Mouse (Mus musculus): ENCODE results near the gene Fam168b. TPM values are rescaled to one million over a fixed set of nuclear protein-coding genes. Genes with fewer than 3 reads are reported as not detected.

The Fam168b gene
- polyA plus RNA-seq, 1 experiment from 2014 or later, result 83.2 TPM

- H3K9ac ChIP-seq (replicated peaks; ENCODE audit: low read length), result no peak overlapping the region
- H3K27me3 ChIP-seq (ENCODE audit: insufficient read depth, low read length), result no peaks in the 10 kb centered on the region
- no peak overlapping the region for H3K4me2 ChIP-seq (replicated peaks; ENCODE audit: low read depth, low read length)
- no peaks in the 10 kb centered on the region for H3K4me1 ChIP-seq (ENCODE audit: insufficient read depth, low read length)
- H3K36me3 ChIP-seq (ENCODE audit: insufficient read depth, low read length), result peaks cover 61% of the 10 kb centered on the region
- H3K4me3 ChIP-seq (ENCODE audit: low read length), result no peak overlapping the region
- 94% methylated on average over 7 of the region's 7 CpGs for WGBS
- no peak for ATAC-seq (ENCODE audit: low FRiP score, low TSS enrichment)
- no peak overlapping the region for H3K27ac ChIP-seq (ENCODE audit: low read length)
- 0 out of 2 replicates have a peak, but pooled peaks cover 3% of the 10 kb centered on the region for H3K9me3 ChIP-seq (ENCODE audit: low read length)
Observed at GRCm38 (mm10) chr1:34822746-34823145, 20.1 kb downstream of the Fam168b start.

- Histone ChIP-seq H3K4me2 (replicated peaks; ENCODE audit: low read depth, low read length) (no peak overlapping the region), H3K4me3 (ENCODE audit: low read length) (no peak overlapping the region), H3K27me3 (ENCODE audit: insufficient read depth, low read length) (no peaks in the 10 kb centered on the region), H3K9me3 (ENCODE audit: low read length) (0 out of 2 replicates have a peak, but pooled peaks cover 3% of the 10 kb centered on the region), H3K36me3 (ENCODE audit: insufficient read depth, low read length) (peaks cover 66% of the 10 kb centered on the region), H3K4me1 (ENCODE audit: insufficient read depth, low read length) (no peaks in the 10 kb centered on the region), H3K9ac (replicated peaks; ENCODE audit: low read length) (no peak overlapping the region), H3K27ac (ENCODE audit: low read length) (no peak overlapping the region)
- no peak for ATAC-seq (ENCODE audit: low FRiP score, low TSS enrichment)
- WGBS, result 89% methylated on average over 7 of the region's 7 CpGs
Observed at GRCm38 (mm10) chr1:34822003-34822402, 20.9 kb downstream of the Fam168b start.

GRCm38 (mm10) chr1:34821411-34821810 lies 21.5 kb downstream of the Fam168b start:
- 93% methylated on average over 2 of the region's 2 CpGs for WGBS
- Histone ChIP-seq H3K9me3 (ENCODE audit: low read length) (0 out of 2 replicates have a peak, but pooled peaks cover 3% of the 10 kb centered on the region), H3K27ac (ENCODE audit: low read length) (no peak overlapping the region), H3K4me2 (replicated peaks; ENCODE audit: low read depth, low read length) (no peak overlapping the region), H3K4me3 (ENCODE audit: low read length) (no peak overlapping the region), H3K9ac (replicated peaks; ENCODE audit: low read length) (no peak overlapping the region), H3K27me3 (ENCODE audit: insufficient read depth, low read length) (no peaks in the 10 kb centered on the region), H3K4me1 (ENCODE audit: insufficient read depth, low read length) (no peaks in the 10 kb centered on the region), H3K36me3 (ENCODE audit: insufficient read depth, low read length) (peaks cover 66% of the 10 kb centered on the region)
- ATAC-seq (ENCODE audit: low FRiP score, low TSS enrichment), result no peak

- Histone ChIP-seq H3K4me2 (replicated peaks; ENCODE audit: low read depth, low read length) (no peak overlapping the region), H3K4me1 (ENCODE audit: insufficient read depth, low read length) (no peaks in the 10 kb centered on the region), H3K27ac (ENCODE audit: low read length) (no peak overlapping the region), H3K27me3 (ENCODE audit: insufficient read depth, low read length) (no peaks in the 10 kb centered on the region), H3K36me3 (ENCODE audit: insufficient read depth, low read length) (peaks cover 77% of the 10 kb centered on the region), H3K4me3 (ENCODE audit: low read length) (no peak overlapping the region), H3K9me3 (ENCODE audit: low read length) (0 out of 2 replicates have a peak, but pooled peaks cover 3% of the 10 kb centered on the region), H3K9ac (replicated peaks; ENCODE audit: low read length) (no peak overlapping the region)
- 92% methylated on average over 6 of the region's 6 CpGs for WGBS
- no peak for ATAC-seq (ENCODE audit: low FRiP score, low TSS enrichment)
Observed at GRCm38 (mm10) chr1:34819225-34819910, 23.5 kb downstream of the Fam168b start.

GRCm38 (mm10) chr1:34815843-34816242 lies 27.0 kb downstream of the Fam168b start:
- Histone ChIP-seq H3K4me2 (replicated peaks; ENCODE audit: low read depth, low read length) (no peak overlapping the region), H3K9ac (replicated peaks; ENCODE audit: low read length) (no peak overlapping the region), H3K4me3 (ENCODE audit: low read length) (no peak overlapping the region), H3K27ac (ENCODE audit: low read length) (no peak overlapping the region), H3K4me1 (ENCODE audit: insufficient read depth, low read length) (no peaks in the 10 kb centered on the region), H3K36me3 (ENCODE audit: insufficient read depth, low read length) (peaks cover 83% of the 10 kb centered on the region), H3K9me3 (ENCODE audit: low read length) (no peaks in the 10 kb centered on the region), H3K27me3 (ENCODE audit: insufficient read depth, low read length) (no peaks in the 10 kb centered on the region)
- WGBS, result 88% methylated on average over 6 of the region's 6 CpGs
- no peak for ATAC-seq (ENCODE audit: low FRiP score, low TSS enrichment)

- no peak for ATAC-seq (ENCODE audit: low FRiP score, low TSS enrichment)
- H3K9me3 ChIP-seq (ENCODE audit: low read length), result no peaks in the 10 kb centered on the region
- no peak overlapping the region for H3K4me3 ChIP-seq (ENCODE audit: low read length)
- H3K4me2 ChIP-seq (replicated peaks; ENCODE audit: low read depth, low read length), result no peak overlapping the region
- no peak overlapping the region for H3K9ac ChIP-seq (replicated peaks; ENCODE audit: low read length)
- no peaks in the 10 kb centered on the region for H3K4me1 ChIP-seq (ENCODE audit: insufficient read depth, low read length)
- H3K27ac ChIP-seq (ENCODE audit: low read length), result no peak overlapping the region
- 83% methylated on average over 13 of the region's 13 CpGs for WGBS
- peaks cover 66% of the 10 kb centered on the region for H3K36me3 ChIP-seq (ENCODE audit: insufficient read depth, low read length)
- no peaks in the 10 kb centered on the region for H3K27me3 ChIP-seq (ENCODE audit: insufficient read depth, low read length)
Observed at GRCm38 (mm10) chr1:34812407-34813247, 30.2 kb downstream of the Fam168b start.

GRCm38 (mm10) chr1:34811581-34811980 lies 31.3 kb downstream of the Fam168b start:
- Histone ChIP-seq H3K9ac (replicated peaks; ENCODE audit: low read length) (no peak overlapping the region), H3K36me3 (ENCODE audit: insufficient read depth, low read length) (peaks cover 56% of the 10 kb centered on the region), H3K9me3 (ENCODE audit: low read length) (no peaks in the 10 kb centered on the region), H3K27me3 (ENCODE audit: insufficient read depth, low read length) (no peaks in the 10 kb centered on the region), H3K27ac (ENCODE audit: low read length) (no peak overlapping the region), H3K4me1 (ENCODE audit: insufficient read depth, low read length) (no peaks in the 10 kb centered on the region), H3K4me2 (replicated peaks; ENCODE audit: low read depth, low read length) (no peak overlapping the region), H3K4me3 (ENCODE audit: low read length) (no peak overlapping the region)
- ATAC-seq (ENCODE audit: low FRiP score, low TSS enrichment), result no peak
- WGBS, result 56% methylated on average over 6 of the region's 6 CpGs

GRCm38 (mm10) chr1:34811035-34811434 lies 31.8 kb downstream of the Fam168b start:
- 63% methylated on average over 6 of the region's 6 CpGs for WGBS
- ATAC-seq (ENCODE audit: low FRiP score, low TSS enrichment), result no peak

GRCm38 (mm10) chr1:34810293-34810692 lies 32.6 kb downstream of the Fam168b start:
- peaks cover 44% of the 10 kb centered on the region for H3K36me3 ChIP-seq (ENCODE audit: insufficient read depth, low read length)
- no peak overlapping the region for H3K9ac ChIP-seq (replicated peaks; ENCODE audit: low read length)
- H3K4me1 ChIP-seq (ENCODE audit: insufficient read depth, low read length), result no peaks in the 10 kb centered on the region
- ATAC-seq (ENCODE audit: low FRiP score, low TSS enrichment), result no peak
- H3K9me3 ChIP-seq (ENCODE audit: low read length), result no peaks in the 10 kb centered on the region
- H3K4me3 ChIP-seq (ENCODE audit: low read length), result no peak overlapping the region
- WGBS, result 90% methylated on average over 11 of the region's 11 CpGs
- H3K27ac ChIP-seq (ENCODE audit: low read length), result no peak overlapping the region
- H3K4me2 ChIP-seq (replicated peaks; ENCODE audit: low read depth, low read length), result no peak overlapping the region
- no peaks in the 10 kb centered on the region for H3K27me3 ChIP-seq (ENCODE audit: insufficient read depth, low read length)

More at GRCm38 (mm10) chr1:34811035-34811434, 31.8 kb downstream of the Fam168b start:
- H3K4me1 ChIP-seq (ENCODE audit: insufficient read depth, low read length), result no peaks in the 10 kb centered on the region
- H3K36me3 ChIP-seq (ENCODE audit: insufficient read depth, low read length), result peaks cover 51% of the 10 kb centered on the region
- H3K27ac ChIP-seq (ENCODE audit: low read length), result no peak overlapping the region
- no peak overlapping the region for H3K9ac ChIP-seq (replicated peaks; ENCODE audit: low read length)
- no peaks in the 10 kb centered on the region for H3K9me3 ChIP-seq (ENCODE audit: low read length)
- H3K4me2 ChIP-seq (replicated peaks; ENCODE audit: low read depth, low read length), result no peak overlapping the region
- H3K27me3 ChIP-seq (ENCODE audit: insufficient read depth, low read length), result no peaks in the 10 kb centered on the region
- H3K4me3 ChIP-seq (ENCODE audit: low read length), result no peak overlapping the region

GRCm38 (mm10) chr1:34808445-34808844 lies 34.4 kb downstream of the Fam168b start:
- Histone ChIP-seq H3K4me2 (replicated peaks; ENCODE audit: low read depth, low read length) (no peak overlapping the region), H3K4me3 (ENCODE audit: low read length) (no peak overlapping the region), H3K36me3 (ENCODE audit: insufficient read depth, low read length) (peaks cover 27% of the 10 kb centered on the region; the same call in 1 of the 2 replicates), H3K27ac (ENCODE audit: low read length) (no peak overlapping the region), H3K27me3 (ENCODE audit: insufficient read depth, low read length) (no peaks in the 10 kb centered on the region), H3K9me3 (ENCODE audit: low read length) (no peaks in the 10 kb centered on the region), H3K4me1 (ENCODE audit: insufficient read depth, low read length) (no peaks in the 10 kb centered on the region), H3K9ac (replicated peaks; ENCODE audit: low read length) (no peak overlapping the region)
- ATAC-seq (ENCODE audit: low FRiP score, low TSS enrichment), result no peak
- 87% methylated on average over 8 of the region's 8 CpGs for WGBS

Data from kidney, embryonic 16.5 days (tissue).